Mouse (Mus musculus): ENCODE measurements at regions not wholly inside any gene's neighbourhood (a gene's known extent, or its start where the extent isn't known, plus 50 kb on each side); places are given as distances from the start of the nearest gene placed in this dataset.

GRCm38 (mm10) chr10:23686969-23687368, 100.1 kb downstream of the Rps12 start:
- TF ChIP-seq CTCF (IDR thresholded peaks at IDR 0.05; ENCODE audit: insufficient read depth, low read depth, low read length) (no peak), POLR2A (IDR thresholded peaks at IDR 0.05; ENCODE audit: insufficient read depth, low read depth, low read length) (no peak)

All from olfactory bulb, adult 2 months (tissue).